Mouse (Mus musculus) spleen, embryonic (tissue): ENCODE data around the gene Arrdc3.

Experiments
- CTCF ChIA-PET: fragments of 350-600 bp; sonication (Branson Sonifier 250); formaldehyde crosslinking; loops from one replicate; lab custom pipeline; 2022; lab: Charles Lee

Arrdc3 gene

DNA sequence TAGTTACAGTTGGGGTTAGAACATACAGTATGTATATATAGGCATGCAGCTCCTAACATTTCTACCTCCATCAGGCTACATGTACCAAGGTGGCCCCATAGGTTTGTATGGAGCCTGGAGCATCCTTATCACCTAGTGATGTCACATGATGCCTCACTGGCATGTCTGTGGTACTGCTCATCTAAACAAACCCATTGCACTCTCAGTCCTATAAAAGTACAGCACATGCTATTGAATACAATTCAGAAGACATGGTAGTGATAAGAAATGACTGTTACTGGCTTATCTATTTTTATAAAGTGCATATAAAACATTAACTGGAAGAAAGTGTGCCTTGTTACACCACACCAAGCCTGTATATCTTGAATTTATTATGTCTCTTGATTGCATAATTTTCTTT lies 30.2 kb downstream of the Arrdc3 start:
- CTCF ChIA-PET: no interaction called here

DNA sequence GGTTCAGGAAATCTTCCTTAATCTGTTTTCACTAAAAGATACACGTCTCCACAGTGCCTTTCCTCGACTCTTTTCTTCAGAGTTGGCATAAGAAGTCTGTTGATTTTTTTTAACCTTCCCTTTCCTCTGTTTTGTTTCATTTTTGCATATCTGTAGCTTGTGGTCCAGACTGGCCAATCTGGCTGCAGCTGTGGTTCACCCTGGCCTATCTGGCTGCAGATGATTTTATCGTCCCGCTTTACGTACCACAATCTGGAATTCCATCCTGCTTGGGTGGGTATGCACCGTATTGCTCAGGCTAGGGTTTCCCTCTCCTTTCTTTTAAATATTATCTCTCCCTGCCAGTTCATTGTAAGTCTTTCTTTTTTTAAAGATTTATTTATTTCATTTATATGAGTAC lies 37.8 kb downstream of the Arrdc3 start:
- CTCF ChIA-PET: no interaction called here

DNA sequence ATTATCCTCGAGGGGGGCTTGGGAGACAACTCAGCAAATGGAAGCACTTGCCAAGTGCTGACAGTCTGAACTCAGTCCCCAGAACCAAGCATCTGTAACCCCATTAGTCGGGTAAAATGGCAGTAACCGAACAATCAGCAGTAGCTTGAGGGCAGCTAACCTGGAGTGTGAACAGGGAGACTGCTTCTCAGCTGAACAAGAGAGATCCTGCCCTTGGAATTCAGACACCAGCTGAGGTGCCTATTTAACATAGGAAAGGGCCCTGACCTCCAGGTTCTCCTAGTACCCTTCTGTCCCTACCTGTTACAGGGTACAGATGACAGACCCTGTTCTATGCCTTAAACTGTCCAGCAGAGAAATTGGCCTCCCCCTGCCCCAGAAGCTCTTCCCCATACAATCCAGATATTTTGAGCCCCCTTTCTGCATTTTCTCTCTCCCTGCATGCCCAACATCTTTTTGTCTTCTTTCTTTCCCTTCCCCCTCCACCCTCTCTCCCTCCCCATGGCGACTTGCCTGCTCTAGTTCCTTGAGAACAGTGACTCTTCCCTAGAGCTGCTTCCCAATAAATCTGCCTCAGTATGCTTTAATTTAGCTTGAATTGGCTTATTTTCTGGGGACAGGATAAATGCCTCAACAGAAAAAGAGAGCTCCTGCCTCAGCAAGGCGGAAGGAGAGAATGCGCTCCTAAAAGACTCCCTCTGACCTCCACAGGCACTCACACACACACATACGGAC lies 38.6 kb downstream of the Arrdc3 start:
- CTCF ChIA-PET: no interaction called here

DNA sequence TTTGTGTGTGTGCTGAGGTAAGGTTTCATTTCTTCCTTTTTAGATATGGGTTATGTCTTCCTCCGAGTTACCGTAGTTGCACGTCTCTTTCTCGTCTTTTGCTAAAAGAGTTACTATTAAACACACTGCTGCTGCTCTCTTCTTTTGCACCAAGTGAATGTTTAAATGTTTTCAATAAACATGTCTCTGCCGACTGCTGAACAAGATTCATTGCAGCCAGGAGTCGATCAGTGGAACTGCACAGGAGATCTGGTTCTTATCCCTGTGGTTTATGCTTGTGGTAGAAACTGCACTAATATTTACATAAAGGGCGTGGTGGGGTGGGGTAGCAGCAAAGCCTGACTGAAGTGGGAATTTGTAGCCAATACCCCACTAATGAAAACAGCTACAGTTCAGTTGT lies 45.0 kb downstream of the Arrdc3 start:
- CTCF ChIA-PET: no interaction called here

DNA sequence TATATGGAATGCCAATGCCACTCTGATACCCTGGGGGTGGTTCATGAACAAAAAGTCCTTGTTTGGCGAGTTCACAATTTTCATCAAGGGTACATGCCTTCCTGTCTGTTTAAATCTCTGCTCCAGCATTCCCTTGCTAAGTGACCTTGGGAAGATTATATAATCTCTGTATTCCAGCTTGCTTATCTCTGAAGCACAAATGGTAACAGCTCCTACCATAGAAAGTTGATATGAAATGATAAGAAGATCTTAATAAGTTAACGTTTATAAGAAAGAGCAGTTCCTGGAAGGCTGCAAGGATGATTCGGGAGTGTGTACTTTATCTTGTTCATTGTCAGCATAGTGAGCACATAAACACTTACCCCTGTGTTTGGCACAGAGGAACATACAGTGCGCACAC lies 46.8 kb downstream of the Arrdc3 start:
- CTCF ChIA-PET: no interaction called here

DNA sequence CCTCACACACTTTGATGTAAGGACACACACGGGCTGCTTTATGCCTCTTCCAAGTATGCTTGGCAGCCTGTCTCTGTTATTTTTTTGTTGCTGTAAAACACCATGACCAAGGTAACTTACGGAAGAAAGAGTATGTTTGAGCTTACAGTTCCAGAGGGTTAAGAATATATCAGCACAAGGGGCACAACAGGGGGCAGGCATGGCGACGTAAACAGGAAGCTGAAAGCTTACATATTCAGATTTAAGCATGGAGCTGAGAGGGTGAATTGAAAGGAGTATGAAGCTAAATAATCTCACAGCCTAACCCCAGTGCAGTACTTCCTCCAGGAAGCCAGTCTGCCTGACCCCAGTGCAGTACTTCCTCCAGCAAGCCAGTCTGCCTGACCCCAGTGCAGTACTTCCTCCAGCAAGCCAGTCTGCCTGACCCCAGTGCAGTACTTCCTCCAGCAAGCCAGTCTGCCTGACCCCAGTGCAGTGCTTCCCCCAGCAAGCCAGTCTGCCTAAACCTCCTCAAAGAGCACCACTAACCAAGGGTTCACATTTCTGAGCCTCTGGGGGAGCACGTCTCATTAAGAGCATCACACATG lies 49.7 kb downstream of the Arrdc3 start:
- CTCF ChIA-PET: no interaction called here

DNA sequence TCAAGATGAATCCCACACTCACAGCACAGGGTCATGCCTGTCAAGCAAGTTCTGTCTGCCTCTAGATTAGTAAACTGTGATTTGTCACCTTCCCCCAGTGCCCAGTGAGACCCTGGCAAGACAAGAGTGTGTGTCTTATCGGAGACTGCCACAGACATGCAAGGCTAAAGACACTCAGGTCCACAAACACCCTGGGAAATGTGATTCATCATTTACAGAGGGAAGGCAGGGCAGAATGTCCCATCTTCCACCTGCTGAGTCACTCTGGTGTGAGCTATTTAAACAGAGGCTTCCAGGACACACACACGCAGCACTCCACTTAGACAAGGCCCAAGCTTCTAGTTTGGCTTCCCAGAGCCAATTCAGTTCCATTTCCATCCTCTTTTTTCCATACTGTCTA lies 53.2 kb downstream of the Arrdc3 start:
- CTCF ChIA-PET: interaction anchor here (0.6 kb wide), 1 partner anchor 433 kb away, joined by 3 read pairs; no protein-coding TSS in a partner anchor

DNA sequence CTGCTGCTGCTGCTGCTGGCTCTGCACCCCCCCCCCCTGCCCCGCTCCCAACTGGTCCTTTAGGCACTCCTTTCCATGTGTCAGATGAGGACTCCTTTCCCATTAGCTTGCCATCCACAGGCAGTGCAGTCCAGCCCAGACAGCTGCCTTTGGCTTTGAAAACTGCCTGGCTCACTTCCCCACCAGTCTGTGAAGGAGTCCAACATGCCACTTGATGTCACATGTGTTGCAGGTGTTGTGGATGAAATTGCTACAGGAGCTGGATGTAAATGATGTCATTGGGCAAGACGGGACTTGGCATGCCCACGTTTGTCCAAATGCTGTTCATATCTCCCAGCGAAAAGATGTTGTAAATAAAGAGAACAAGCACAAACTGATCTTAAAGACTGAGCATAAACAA lies 56.0 kb downstream of the Arrdc3 start:
- CTCF ChIA-PET: no interaction called here

DNA sequence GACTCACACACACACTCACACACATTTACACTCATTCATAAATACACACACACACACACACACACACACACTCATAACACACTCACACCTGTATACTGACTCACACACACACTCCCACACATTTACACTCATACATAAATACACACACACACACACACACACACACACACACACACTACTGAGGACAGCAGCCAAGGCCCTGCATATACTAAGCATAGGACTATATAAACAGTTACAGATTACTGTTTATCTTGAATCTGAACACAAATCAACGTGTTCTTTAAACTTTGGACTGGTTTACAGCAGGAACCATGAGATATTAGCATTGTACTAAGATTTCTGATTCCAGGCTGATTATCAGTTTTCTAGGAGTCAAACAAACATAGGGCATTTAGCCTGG lies 56.7 kb downstream of the Arrdc3 start:
- CTCF ChIA-PET: no interaction called here

DNA sequence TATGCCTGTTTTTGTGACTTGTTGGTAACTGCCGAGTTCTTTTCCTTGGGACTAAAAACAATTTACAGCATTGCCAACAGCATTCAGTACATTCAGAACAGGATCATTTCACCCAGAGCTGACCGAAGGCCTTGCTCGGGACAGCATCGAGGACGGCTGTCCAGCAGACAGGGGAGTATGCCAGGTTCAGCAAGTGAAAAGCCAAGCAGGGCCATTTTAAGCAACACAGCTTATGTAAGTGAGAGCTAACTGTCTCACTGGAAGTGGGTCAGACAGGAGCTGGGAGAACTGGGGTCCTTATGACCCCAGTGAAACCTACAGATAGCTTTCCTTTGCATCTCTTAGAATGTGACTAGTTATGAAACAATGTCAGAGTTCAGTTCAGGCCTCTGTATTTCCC lies 57.2 kb downstream of the Arrdc3 start:
- CTCF ChIA-PET: no interaction called here

DNA sequence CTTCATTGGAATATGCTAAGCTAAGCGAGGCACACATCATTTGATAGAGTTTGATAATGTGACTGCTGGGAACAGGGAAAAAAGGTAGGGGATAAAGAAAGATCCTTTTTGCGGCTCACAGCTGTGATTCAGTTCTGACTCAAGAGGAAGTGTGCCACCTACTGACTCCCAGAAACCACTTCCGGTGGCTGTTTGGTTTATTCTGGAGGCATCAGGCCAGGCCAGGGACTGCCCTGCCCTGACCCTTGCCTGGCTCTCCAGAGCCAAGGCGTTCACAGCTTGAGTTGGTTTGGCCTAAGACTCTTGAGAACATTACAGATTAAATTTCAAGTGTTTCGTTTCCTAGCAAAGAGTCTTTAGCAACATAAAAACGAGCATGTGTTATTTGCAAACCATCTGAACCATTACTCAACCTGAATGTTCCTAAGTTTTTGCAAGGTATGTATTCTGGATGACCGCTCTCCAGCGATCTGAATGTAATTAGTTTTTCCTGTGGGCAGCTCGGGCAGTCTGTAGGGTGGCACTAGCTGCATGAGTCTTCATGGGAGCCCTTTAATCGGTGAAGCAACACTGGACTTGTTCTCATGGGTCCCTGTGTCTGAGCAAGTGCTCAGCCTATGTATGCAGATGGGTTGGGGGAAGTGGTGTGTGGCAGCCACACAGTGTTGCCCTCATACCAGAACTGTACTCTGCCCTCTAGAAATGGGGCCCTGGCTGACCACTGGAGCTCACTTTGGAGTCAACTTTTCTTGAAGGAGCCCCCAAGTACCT lies 57.9 kb downstream of the Arrdc3 start:
- CTCF ChIA-PET: no interaction called here

DNA sequence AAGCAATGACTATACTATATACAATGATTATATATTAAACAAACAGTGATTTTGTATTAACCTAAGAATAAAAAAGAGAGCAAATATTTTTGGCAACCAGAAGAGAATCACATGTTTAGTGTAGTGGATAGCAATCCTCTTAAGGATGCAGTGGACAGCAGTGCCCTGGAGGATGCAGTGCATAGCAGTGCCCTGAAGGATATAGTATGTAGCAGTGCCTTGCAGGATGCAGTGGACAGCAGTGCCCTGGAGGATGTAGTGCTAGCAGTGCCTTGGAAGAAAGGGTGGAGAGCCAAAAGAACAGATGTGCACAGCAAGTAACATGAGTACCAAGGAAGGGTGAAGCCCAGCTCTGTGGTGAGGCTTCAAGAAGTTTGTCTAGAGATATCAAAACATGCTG lies 61.3 kb downstream of the Arrdc3 start:
- CTCF ChIA-PET: no interaction called here
